Mouse (Mus musculus) left cerebral cortex, adult 11 months (tissue): Measurements from ENCODE around the gene D430042O09Rik.
A peak's percentile ranks its signal among the peaks of the same experiment; 100 is the strongest.

ENCODE experiments used
- DNase-seq: peaks from one replicate; pipeline ENCODE4 v3.0.0; 2022; ENCODE audit warnings: low spot score

The D430042O09Rik gene

DNA sequence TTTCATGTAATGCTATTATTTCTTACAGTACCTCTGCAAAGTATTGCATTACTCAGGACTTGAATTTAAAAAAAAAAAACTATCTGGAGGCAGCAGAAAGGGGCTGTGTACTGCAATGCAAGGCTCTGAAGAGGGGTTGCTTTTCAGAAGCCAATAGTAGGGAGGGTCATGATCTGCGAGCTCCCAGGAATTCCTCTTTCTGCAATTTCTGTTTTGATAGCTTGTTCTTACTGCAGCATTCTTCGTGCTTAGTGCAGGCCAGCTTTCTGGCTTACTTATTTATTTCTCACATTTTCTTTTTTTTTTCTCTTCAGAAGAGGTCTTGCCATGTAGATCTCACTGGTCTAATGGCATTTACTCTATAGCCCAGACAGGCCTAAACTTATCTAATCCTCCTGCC is 32.8 kb downstream of the D430042O09Rik start:
- no peak for DNase-seq

DNA sequence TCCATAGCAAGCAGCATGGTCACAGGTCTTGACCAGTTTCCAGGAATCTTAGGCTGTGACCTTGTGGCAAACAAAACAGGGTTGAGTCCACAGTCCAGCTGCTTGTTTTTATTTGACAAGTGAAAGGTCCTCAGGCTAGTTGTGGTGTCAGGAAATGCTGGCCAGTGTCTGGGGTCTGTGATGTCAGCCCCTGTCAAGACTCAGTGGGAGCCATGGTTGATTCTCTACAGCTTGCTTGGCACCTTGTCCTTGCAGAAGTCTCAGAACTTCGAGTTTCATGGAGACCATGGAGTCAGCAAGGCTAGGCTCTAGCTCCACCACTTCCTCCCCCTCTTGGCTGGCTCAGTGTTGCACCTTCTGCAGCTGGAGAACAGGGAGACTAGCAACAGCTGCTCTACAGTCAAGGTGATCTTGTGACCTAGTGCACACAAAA is 33.6 kb downstream of the D430042O09Rik start:
- no peak for DNase-seq

DNA sequence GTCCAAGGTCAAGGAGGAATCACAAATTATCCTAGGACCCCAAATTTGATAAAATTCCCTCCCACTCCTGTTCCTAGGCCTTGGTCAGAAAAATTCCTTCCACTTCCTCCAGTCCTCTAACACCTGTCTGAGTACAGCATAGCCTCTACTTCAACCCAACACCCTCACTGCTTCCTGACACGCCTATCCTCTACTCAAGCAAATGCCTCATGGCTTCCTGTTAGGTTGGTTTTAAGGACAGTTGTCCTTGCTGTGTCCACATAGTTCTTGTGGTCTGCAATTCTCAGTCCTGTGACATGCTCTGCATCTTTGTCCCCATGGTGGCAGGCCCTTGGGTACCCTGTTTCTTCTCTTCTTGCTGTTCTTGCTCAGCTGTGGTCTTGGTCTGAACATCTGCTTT is 37.1 kb downstream of the D430042O09Rik start:
- DNase-seq, result no peak

DNA sequence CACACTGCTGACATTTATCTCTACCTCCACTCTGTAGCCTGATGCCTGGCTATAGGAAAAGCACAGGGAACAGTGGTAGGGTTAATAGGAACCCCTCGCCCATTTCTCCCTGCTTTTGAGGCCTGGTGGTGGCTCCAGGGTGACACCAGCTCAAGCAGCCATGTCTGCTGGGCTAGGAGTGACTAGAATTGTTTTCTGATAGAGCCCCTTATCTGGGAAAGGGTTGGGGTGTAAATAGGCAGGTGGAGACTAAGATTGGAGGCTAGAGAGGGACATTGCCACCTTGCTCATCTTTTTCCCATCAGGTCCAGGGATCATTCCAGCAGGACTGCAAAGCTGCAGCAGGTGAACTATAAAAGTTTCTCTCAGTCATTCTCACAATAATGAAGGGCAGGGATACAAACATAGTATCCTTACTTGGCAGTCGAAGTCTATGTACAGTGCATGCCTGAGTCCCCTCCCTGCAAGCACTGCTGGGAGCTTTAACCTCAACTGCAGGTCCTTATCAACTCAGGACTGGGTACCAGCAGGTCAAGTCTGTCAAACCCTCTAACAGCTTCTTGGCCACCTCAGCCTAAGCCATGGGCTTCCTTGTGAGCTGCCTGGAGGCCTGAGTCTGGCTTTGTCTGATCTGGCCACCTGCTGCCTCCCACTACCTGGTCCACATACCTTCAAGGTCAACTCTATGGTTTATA is 39.1 kb downstream of the D430042O09Rik start:
- no peak for DNase-seq

DNA sequence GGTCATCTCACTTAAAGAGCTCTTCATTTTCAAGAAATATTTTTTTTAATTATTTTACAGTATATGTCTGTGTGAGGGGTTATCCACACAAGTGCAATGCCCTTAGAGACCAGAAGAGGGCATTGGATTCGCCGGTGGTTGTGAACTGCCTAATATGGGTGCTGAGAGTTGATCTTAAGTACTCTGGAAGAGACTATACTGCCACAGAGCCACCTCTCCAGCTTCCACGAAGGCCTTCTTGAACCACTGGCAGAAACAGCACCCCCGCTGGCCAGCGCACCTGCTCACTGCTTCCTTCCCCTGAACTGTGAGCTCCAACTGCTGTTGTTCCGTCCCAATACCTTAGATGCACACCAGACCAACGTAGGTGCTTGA is 39.6 kb downstream of the D430042O09Rik start:
- DNase-seq, result no peak

DNA sequence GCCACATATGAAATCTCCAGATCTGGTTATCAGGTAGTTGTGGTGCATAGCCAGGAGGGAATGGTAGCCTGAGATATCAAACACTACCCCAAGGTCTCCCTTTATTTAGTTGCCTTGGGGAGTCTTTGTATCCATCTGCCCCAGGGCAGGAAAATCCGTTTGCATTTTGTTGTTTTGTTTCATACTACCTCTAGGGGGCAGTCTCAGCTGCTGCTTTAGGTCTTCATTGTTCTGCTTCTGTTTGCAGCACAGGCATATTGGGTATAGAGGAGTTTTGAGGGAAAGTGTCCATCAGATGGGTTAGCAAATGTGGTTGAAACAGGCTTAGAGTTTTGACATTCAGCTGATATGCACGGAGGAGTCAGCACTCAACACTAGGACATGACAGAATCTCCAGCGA is 40.5 kb downstream of the D430042O09Rik start:
- DNase-seq, result no peak

DNA sequence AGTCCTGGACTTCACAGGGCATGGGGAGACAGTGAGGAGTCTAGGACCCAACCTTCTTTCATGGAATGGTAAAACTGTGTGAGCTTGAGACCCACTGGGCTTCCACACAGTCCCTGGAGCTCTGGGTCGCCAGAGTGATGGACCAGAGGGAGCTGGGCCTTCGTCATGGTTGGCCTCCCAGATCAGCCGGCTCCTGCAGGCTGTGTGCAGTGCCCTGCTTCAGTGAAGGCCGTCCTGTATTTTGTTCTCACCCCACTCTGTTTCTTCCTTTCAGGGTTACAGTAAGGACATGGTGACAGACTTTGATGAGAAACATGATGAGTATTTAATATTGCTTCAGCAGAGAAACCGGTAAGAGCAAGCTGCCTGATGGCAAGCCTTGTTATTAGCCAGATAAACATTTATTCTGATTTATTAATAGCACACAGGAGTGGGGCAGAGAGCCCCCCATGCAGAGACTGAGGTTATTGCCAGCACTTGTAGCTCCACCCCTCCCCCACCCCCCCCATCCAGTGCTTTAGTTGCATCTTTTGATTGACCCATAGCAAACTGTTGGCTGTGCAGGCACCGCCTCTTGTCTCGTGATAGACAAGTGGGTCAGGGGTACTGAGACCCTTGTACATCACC is 45.1 kb downstream of the D430042O09Rik start:
- no peak for DNase-seq

DNA sequence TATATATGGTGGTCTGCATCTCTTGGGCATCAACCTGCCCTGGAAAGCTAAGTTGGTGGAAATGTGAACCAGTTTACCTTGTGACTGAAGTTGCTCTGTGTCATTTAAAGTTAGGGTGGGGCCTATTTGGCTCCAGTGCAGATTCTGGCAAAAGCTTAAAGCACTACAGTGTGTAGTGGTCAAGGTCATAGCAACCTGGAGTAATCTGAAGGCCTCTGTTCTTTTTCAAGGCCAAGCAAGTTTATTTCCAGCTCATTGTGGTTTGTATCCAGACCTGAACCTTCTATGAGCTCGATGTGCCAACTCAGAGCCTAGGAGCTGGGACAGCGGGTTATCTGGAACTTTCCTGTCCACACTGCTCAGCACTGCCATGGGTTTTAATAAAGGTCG is 45.6 kb downstream of the D430042O09Rik start:
- no peak for DNase-seq

DNA sequence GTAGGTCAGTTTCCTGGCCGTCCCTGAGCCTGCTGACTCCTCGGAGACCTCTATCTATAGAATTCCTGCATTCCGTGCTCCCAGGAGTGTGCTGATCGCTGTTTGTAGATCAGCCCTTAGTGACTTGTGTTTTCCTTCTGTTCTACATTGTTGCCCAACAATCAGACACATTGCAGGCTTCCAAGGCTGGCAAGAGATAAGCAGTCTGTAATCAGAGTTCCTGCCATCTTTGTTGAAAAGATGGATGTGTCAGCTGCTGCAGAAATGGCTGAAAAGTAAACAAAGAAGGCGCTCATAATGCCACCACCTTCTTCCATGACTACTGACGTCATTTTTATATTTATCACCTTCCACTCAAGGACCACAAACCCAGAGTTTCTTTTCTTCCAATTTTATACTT is 49.1 kb downstream of the D430042O09Rik start:
- DNase-seq, result no peak

DNA sequence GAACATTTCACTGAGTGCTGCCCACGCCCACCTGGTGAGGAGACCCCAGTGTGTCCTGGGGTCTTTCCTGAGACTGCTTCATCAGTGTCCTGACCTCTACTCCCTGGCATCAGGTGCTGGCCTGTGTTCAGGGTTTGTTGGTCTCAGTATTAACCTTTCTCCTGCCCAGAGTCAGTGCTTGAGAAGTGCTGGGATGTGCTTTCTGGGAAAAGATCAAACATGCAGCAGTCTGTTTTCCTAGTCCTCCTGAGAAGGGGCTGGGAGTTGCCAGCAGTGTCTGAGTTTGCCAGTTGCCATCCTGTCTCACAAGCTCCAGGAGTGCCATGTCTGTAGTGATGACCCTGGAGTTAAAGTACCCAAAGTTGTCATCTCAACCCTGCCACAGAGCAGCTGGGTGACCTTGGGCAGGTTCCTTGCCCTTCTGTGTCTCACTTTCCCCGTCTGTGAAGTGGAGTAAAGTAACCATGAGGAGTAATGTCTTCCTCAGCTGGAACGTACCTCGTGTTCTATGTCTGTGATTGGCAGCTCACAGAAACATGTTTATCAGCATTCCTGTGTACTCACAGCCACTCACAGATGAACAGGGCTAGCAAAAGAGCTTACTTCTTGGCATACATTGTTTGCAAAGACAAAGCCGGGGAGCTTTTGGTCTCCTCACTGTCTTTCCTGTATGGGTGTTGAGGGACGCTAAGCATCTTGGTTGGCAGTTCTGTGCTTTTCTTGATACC is 50.4 kb downstream of the D430042O09Rik start:
- no peak for DNase-seq

DNA sequence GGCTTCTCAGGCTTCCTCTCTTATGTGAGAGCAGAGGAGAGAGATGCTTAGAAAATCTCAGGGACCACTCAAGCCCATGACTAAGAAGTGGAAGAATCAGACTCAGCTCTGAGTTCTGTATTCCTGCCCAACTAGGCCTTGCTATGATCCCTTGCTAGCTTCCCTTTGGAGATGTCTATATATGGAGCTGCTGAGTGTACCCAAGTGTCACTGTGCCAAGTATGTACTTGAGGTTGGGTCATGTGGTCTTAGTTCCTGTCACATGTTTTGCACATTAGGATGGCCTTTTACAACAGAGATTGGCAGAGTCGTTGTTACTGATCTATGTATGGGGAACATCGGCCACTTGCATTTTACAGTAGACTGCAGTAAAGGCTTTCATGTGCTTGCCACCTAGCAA is 54.6 kb downstream of the D430042O09Rik start:
- no peak for DNase-seq

DNA sequence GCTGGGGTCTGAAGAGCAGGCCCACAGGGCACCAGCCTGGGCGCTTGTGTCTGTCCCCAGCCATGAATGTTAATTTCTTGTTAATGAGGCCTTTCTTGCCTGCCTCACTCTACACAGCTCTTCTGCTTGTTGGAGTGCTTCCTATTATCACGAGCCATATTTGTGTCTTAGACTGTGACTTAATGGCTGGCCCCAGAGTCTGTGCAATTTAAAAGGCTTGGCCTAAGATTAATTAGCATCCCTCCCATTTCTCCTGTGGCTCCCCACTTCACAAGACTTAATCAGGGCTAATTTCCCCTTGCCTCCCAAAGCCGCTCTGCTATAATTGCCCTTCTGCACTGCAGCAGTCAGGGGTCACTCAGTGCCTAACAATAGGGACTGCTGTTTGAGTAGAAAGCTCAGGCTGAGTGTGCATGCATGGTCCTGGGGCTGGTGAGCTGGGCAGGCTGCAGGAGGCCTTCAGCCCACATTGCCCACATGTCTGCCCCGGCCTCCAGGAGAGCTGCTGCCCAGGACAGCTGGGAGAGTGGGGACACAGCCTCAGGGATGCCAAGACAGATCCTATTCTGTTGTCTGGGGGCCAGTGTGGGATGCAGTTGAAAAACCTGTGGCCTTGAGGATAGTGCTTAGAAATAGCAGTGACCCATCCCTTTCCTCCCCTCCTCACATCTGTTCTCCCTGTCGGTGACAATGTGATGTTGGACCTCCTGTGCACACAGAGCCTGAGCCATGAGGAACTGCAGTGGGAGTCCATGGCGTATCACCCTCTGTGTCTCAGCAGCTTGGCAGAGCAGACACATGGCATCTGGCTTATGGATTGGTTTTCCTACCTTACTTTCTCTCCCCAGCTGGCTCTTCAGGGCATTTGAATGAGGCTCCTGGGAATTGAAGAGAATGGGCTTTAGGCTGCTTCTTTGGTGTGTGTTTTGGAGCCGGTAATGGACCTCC is 55.5 kb downstream of the D430042O09Rik start:
- DNase-seq, result no peak

DNA sequence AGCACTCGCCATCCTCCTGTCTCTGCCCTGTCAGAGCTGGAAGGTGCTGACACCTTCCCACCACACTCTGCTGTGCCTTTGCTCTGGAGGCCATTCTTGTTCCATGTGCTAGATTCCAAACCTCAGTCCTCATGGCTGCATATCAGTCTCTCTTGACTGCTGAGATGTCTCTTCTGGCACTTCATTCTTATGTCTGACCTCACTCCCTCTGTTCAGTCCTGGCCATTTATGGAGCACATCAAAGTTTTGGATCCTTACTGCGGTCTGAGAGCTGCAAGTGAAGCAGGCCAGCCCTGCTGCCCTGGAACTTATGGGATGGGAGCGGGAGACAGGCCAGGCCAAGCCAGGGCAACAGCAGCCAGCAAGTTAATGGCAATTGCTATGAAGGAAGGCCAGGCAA is 56.7 kb downstream of the D430042O09Rik start:
- DNase-seq, result no peak

DNA sequence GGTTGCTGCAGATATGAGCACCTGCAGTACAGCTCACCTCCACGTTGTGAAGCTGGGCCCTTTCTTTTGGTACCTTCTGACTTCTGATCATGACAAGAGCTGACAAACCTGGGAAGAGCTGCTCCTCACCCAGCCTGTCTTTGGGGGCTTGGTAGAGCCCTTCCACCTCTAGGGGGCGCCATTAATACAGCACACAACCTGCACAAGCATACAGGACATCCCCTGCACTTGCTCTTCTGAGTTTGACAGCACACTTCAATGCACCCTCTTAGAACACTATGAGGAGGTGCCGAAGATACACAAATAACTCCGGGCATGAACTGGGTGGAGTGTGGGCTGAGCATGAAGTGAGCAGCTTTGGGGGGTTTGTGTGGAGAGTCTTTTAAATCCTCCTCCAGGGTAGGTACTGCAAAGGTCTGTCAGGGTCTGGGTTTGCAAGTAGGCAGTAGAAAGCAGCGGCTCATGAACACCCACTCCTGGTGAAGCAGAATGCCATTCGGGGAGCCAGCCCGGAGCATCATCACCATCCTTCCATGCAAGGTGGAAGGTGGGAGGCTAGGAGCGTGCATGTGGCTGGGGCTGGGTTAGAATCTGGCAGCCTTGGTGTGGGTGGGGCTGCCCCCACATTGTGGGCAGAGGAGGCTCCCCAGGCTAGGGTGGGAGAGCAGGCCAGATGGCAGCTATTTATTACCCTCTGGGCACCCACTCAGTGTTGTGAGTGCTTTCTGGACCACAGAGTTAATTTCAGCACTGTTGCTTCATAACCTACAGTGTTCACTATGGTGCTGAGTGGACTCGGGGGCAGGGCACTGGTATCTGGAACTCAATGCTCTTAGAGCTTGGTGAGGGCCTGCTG is 59.5 kb downstream of the D430042O09Rik start:
- DNase-seq, result peak; percentile 85

DNA sequence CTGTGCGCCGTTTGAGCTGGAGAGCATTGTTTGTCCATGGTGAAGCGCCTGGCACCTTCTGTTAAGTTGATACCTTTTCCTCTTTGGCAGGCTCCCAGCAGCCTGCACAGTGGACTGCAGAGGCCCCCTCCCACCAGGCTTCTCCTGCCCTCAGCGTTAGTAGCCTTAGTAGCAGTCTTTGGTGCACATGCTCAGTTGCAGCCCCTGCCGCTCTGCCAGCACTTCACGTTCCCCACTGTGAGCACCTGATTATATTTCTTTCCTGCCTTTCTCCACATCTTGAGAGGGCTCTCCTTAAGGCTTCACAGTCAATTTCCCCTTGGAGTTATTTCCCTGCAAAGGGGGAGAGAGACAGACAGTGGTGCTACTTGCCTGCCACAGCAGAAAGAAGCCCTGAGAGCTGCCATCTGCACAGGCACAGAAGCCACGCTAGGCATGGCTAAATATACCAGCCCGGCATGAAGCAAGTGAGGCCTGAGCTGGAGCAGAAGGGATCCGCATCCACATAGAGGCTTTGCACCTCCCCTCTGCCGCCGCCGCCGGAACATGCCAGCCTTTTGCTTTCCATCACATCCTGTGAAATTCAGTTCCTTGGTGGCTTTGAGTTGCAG is 65.4 kb downstream of the D430042O09Rik start:
- peak; percentile 21 for DNase-seq

DNA sequence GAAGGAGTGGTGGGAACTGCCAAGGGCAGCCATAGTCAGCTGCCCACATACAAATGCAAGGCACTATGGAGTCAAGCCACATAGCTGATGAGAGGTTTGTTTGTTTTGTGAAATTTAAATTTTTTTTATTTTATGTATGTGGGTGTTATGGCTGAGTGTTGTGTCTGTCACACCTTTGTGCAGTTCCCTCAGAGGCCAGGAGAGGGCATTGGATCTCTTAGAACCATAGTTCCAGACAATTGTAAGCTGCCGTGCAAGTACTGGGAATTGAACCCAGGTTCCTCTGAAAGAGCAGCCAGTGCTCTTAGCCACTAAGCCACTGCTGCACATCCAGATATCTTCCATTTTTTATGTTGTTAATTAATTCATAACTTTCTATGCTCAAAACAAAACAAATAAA is 75.5 kb downstream of the D430042O09Rik start:
- no peak for DNase-seq

DNA sequence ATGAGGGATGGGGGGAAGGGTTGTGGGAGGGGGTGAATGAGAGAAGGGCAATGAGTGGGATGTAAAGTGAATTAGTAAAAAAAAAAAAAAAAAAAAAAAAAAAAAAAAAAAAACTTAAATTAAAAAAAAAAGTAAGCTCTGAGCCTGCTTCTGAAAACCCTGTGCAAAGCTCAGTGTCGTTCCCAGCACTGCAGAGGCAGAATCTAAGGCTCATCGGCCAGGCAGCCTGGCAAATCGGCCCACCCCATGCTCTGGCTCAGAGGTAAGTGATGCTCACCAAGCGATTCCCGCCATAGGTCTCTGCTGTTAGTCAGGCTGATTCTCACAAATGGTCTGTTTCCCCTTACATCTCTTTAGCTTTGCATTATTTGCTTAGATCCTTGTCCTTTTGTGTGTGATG is 78.4 kb downstream of the D430042O09Rik start:
- no peak for DNase-seq

DNA sequence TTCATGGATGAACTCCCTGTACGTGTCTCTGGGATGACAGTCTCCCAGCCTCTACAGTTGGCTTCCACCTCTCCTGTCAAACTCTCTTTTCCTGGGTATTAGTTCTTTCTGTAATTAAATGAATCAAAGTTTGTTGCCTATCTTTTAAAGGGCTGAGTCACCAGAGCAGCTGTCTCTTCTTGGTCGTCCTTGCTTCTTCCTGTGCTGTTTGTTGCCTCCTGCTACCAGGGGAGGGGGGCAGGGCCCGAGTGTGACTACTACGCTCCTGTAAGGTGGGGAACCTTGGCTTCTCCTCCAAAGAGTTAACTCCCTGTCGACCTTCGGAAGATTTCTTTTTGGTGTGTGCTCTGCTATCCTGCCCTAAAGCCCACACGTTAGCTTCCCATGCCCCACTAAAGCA is 79.4 kb downstream of the D430042O09Rik start:
- DNase-seq, result no peak

DNA sequence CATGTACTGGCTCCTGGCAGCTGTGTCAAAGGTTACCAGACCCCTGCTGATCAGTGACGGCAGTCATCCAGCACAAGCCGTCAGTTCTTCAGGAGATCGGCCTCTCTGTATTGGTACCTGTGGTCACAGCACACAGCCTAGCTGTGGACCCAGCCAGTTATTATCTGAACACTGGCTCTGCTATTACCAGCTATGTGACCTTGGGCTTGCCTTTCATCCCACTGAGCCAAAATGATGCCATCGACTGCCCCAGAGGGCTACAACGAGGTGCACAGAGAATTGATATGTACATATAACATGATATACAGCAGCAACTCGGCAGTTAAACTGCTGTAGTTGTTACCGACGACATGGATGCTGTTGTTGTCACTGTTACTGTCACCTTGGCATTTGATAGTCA is 82.4 kb downstream of the D430042O09Rik start:
- no peak for DNase-seq

DNA sequence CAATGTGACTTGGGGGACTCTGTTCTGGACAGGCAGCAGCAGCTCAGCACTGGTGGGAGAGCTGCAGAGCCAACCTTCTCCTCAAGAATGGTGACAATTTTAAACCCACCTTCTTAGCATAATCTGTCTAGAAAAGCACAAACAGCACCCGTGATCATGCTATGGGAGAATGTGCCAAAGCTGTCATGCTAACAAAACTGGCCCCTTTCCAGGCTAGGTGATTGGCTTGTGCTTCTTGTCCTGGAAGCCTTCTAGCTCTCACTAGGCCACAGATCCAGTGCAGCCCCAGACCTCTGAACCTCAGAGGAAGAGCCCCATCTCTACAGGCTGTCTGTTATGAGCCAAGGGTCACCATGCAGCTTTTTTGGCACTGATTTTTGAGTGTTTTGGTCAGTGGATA is 98.9 kb downstream of the D430042O09Rik start:
- no peak for DNase-seq

DNA sequence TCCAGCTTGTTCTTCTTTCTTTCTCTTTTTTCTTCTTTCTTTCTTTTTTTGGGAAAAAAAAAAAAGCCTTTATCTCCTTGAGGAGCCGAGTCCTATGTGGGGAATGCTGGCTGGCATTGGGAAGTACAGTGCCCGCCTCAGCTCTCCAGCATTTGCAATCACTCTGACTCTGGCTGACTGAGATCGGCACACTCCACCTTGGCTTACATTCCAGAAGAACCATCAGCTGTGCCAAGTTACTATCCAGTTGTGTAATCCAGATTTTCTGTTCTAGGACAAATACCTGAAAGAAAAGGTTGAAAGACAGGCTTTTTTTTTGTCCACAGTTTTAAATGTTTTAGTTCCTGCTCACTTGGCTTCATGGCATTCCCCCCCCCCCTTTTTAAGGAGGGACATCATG is 100.5 kb downstream of the D430042O09Rik start:
- DNase-seq, result no peak
